Mouse (Mus musculus) bone marrow macrophage, adult 2 months (primary cell): ENCODE results near the gene Socs5. TPM values are rescaled to one million over a fixed set of nuclear protein-coding genes. Genes with fewer than 3 reads are reported as not detected.
A peak's percentile ranks its signal among the peaks of the same experiment; 100 is the strongest.

Experiments used
- H3K27ac ChIP-seq: 2 replicates; pipeline ENCODE4 v1.5.1; 2012; ENCODE audit warnings: low read depth, low read length; ENCODE audit not compliant: insufficient read depth
- H3K4me1 ChIP-seq: 2 replicates; pipeline ENCODE4 v1.6.1; 2012; ENCODE audit warnings: low read length; ENCODE audit not compliant: control insufficient read depth, insufficient read depth
- H3K4me3 ChIP-seq: 2 replicates; pipeline ENCODE4 v1.5.1; 2012; ENCODE audit warnings: mild to moderate bottlenecking, low read length, moderate library complexity; ENCODE audit not compliant: insufficient read depth
- CTCF ChIP-seq: IDR thresholded peaks from 2 replicates; pipeline ENCODE4 v1.5.1; 2012; ENCODE audit warnings: low read depth, mild to moderate bottlenecking, low read length, moderate library complexity
- POLR2A ChIP-seq: IDR thresholded peaks from 2 replicates; pipeline ENCODE4 v1.6.1; 2012; ENCODE audit warnings: mild to moderate bottlenecking, low read depth, low read length, borderline replicate concordance
- polyA plus RNA-seq: library from polyadenylated mRNA; stranded (reverse); fragments of >200 nt; gene quantifications from 2 replicates; pipeline ENCODE4 v1.2.4, GENCODE M21; 2012; ENCODE audit not compliant: missing spikeins, insufficient read depth, insufficient read length

The Socs5 gene
- polyA plus RNA-seq, 1 experiment, result 20.4 TPM

- Histone ChIP-seq H3K4me3 (no peak overlapping the region), H3K4me1 (no peaks in the 10 kb centered on the region), H3K27ac (no peak overlapping the region)
- TF ChIP-seq CTCF (no peak), POLR2A (no peak)
These were observed 26.3 kb downstream of the Socs5 start for GRCm38 (mm10) chr17:87133823-87134222.

- peaks cover 3% of the 10 kb centered on the region for H3K4me1 ChIP-seq
- H3K4me3 ChIP-seq, result no peak overlapping the region
- TF ChIP-seq CTCF (no peak), POLR2A (no peak)
- no peak overlapping the region for H3K27ac ChIP-seq
These were observed 27.2 kb downstream of the Socs5 start for GRCm38 (mm10) chr17:87134631-87135030.

GRCm38 (mm10) chr17:87135741-87136140 lies 28.3 kb downstream of the Socs5 start:
- H3K4me1 ChIP-seq, result peaks cover 8% of the 10 kb centered on the region
- H3K4me3 ChIP-seq, result no peak overlapping the region
- no peak for TF ChIP-seq CTCF
- TF ChIP-seq POLR2A, result no peak
- H3K27ac ChIP-seq, result no peak overlapping the region

- TF ChIP-seq CTCF (no peak), POLR2A (no peak)
- H3K4me1 ChIP-seq, result peaks cover 14% of the 10 kb centered on the region
- no peak overlapping the region for H3K4me3 ChIP-seq
- H3K27ac ChIP-seq, result no peak overlapping the region
These were observed 33.9 kb downstream of the Socs5 start for GRCm38 (mm10) chr17:87141188-87141935.

- TF ChIP-seq POLR2A (no peak), CTCF (no peak)
- peaks cover 14% of the 10 kb centered on the region for H3K4me1 ChIP-seq
- 0 out of 2 replicates have a peak overlapping the region, but pooled peaks have one; percentile 9 for H3K4me3 ChIP-seq
- no peak overlapping the region for H3K27ac ChIP-seq
These were observed 34.8 kb downstream of the Socs5 start for GRCm38 (mm10) chr17:87142271-87142670.

- H3K4me3 ChIP-seq, result no peak overlapping the region
- H3K27ac ChIP-seq, result no peak overlapping the region
- H3K4me1 ChIP-seq, result peaks cover 14% of the 10 kb centered on the region
- TF ChIP-seq CTCF (no peak), POLR2A (no peak)
These were observed 35.7 kb downstream of the Socs5 start for GRCm38 (mm10) chr17:87143186-87143585.

- H3K27ac ChIP-seq, result no peak overlapping the region
- H3K4me1 ChIP-seq, result peaks cover 16% of the 10 kb centered on the region
- TF ChIP-seq POLR2A (no peak), CTCF (no peak)
- H3K4me3 ChIP-seq, result no peak overlapping the region
These were observed 39.0 kb downstream of the Socs5 start for GRCm38 (mm10) chr17:87146415-87147021.

GRCm38 (mm10) chr17:87149762-87150161 lies 42.3 kb downstream of the Socs5 start:
- 0 out of 2 replicates have a peak overlapping the region, but pooled peaks have one; percentile 21 for H3K27ac ChIP-seq
- no peak overlapping the region for H3K4me3 ChIP-seq
- peaks cover 21% of the 10 kb centered on the region for H3K4me1 ChIP-seq
- no peak for TF ChIP-seq CTCF
- no peak for TF ChIP-seq POLR2A

- TF ChIP-seq CTCF, result no peak
- TF ChIP-seq POLR2A, result no peak
- Histone ChIP-seq H3K27ac (no peak overlapping the region), H3K4me1 (peaks cover 43% of the 10 kb centered on the region), H3K4me3 (no peak overlapping the region)
These were observed 45.5 kb downstream of the Socs5 start for GRCm38 (mm10) chr17:87152984-87153383.

GRCm38 (mm10) chr17:87155664-87156063 lies 48.2 kb downstream of the Socs5 start:
- Histone ChIP-seq H3K4me1 (peaks cover 32% of the 10 kb centered on the region), H3K27ac (peak overlapping the region; percentile 64), H3K4me3 (no peak overlapping the region)
- TF ChIP-seq CTCF, result no peak
- TF ChIP-seq POLR2A, result no peak
